12 mouse cellular contexts compared by ENCODE assay signal in genomic region chr13:110560566-110560965, GRCm38 (mm10).
DNase-seq lines count a peak whose midpoint lies in the region; ATAC-seq and TF ChIP-seq lines count a peak whose summit lies in the region.
"Had no signal": no experiment of that assay in that cellular context is flagged by ENCODE, and none has a peak within 500 bp of the region (broad histone marks: within the 10 kb centered on the region; RNA-seq: fewer than 3 reads in every experiment).

No protein-coding gene starts in this region.

- H3K4me3 ChIP-seq in CH12.LX (replicated peaks in 1 of 3; ENCODE audit: low read depth in 2 of 3, low read length in 2 of 3, poor library complexity in 1 of 3), result no peak overlapping the region
- H3K4me3 ChIP-seq in cerebellum, adult 2 months (replicated peaks; ENCODE audit: insufficient read depth, low read depth, low read length), result no peak overlapping the region
- H3K4me3 ChIP-seq: heart, embryonic 10.5 days had no signal

- no peaks in the 10 kb centered on the region for H3K9me3 ChIP-seq in CH12.LX (replicated peaks; ENCODE audit: low read length)
- H3K9me3 ChIP-seq: heart, embryonic 10.5 days had no signal

- WGBS in cerebellum, adult 2 months, result 88% methylated on average over 13 of the region's 13 CpGs

- TF ChIP-seq CTCF in CH12.LX (conservative IDR thresholded peaks at IDR 0.05 in 1 of 2, IDR thresholded peaks at IDR 0.05 in 1 of 2; ENCODE audit: low read depth in 2 of 2, low read length in 2 of 2), result no peak
- TF ChIP-seq CTCF in cerebellum, adult 2 months (IDR thresholded peaks at IDR 0.05; ENCODE audit: borderline replicate concordance, insufficient read depth, low read depth, low read length), result no peak

- H3K27me3 ChIP-seq in CH12.LX (replicated peaks), result no peaks in the 10 kb centered on the region
- H3K27me3 ChIP-seq in cerebellum, adult 2 months (ENCODE audit: control insufficient read depth, insufficient read depth, low read length), result no peaks in the 10 kb centered on the region

- no peak for TF ChIP-seq POLR2A in CH12.LX (IDR thresholded peaks at IDR 0.05; ENCODE audit: low read depth, low read length)
- TF ChIP-seq POLR2A in cerebellum, adult 2 months (IDR thresholded peaks at IDR 0.05; ENCODE audit: borderline replicate concordance, insufficient read depth, low read length), result no peak

- dilution Hi-C loops in CH12.LX (cut with MboI; ENCODE audit: extremely low pct_ligation_motif_present, extremely low pct_unique_long_range_greater_than_20kb, low sequenced_read_pairs), result no loop called here

- peak overlapping the region; percentile 3; the same call in 1 of the 2 replicates for H3K27ac ChIP-seq in CH12.LX (ENCODE audit: insufficient read depth, low read depth)
- H3K27ac ChIP-seq in cerebellum, adult 2 months (ENCODE audit: insufficient read depth, low read length), result no peak overlapping the region
- H3K27ac ChIP-seq: heart, embryonic 10.5 days had no signal

- peaks cover 12 to 48% of the 10 kb centered on the region in 2 experiments for H3K4me1 ChIP-seq in CH12.LX (ENCODE audit: control insufficient read depth in 1 of 2, insufficient read depth in 2 of 2)
- H3K4me1 ChIP-seq in cerebellum, adult 2 months (ENCODE audit: control insufficient read depth, insufficient read depth, low read length), result no peaks in the 10 kb centered on the region

- TF ChIP-seq RAD21 in CH12.LX (IDR thresholded peaks at IDR 0.05; ENCODE audit: low read depth, low read length), result no peak

- TF ChIP-seq EP300 in CH12.LX (IDR thresholded peaks at IDR 0.05; ENCODE audit: low read length), result no peak

- peaks cover 0 to 3% of the 10 kb centered on the region in 2 experiments for H3K36me3 ChIP-seq in CH12.LX (replicated peaks in 1 of 2; ENCODE audit: control insufficient read depth in 1 of 2, insufficient read depth in 1 of 2, low read length in 1 of 2)
- H3K36me3 ChIP-seq: heart, embryonic 10.5 days had no signal

- ATAC-seq in megakaryocyte, adult 5-6 weeks (ENCODE audit: poor library complexity, severe bottlenecking), result peak; percentile 60

- 0 out of 2 replicates have a peak overlapping the region, but pooled peaks have one; percentile 57 for H3K4me2 ChIP-seq in CH12.LX (ENCODE audit: insufficient read depth, low read depth, poor library complexity, severe bottlenecking)
- H3K4me2 ChIP-seq: lung, embryonic 14.5 days had no signal

- intact Hi-C loops in heart, postnatal 14 days (cut with DNase I), result no loop called here

- DNase-seq in heart, adult 11 months, result peak; percentile 97
- DNase-seq in heart, postnatal 14 days, result no peak
- DNase-seq in CH12.LX (ENCODE audit: extremely low read depth), result no peak
- peak; percentile 57 to 72 for DNase-seq in left cerebral cortex, adult 18-20 months (ENCODE audit: low spot score in 2 of 2)
- DNase-seq in thymus, postnatal 14 days, result no peak
- no peak for DNase-seq in adrenal gland, postnatal 36 days
- DNase-seq in cerebellum, adult 2 months, result no peak
- DNase-seq: adrenal gland, postnatal 10 days; lung, embryonic 14.5 days; thymus, postnatal 4 days had no signal

- no peaks in the 10 kb centered on the region for H3K79me2 ChIP-seq in CH12.LX (replicated peaks; ENCODE audit: control insufficient read depth, extremely low read depth, insufficient read depth, poor library complexity, severe bottlenecking)

- in situ Hi-C loops in CH12.LX (cut with MboI; ENCODE audit: low pct_ligation_motif_present, low pct_unique_long_range_greater_than_20kb, low sequenced_read_pairs), result loop anchor here (25.0 kb wide), 1 partner anchor 402 kb away; no protein-coding TSS in a partner anchor

- 0 out of 2 replicates have a peak overlapping the region, but pooled peaks have one; percentile 25 for H3K9ac ChIP-seq in CH12.LX (ENCODE audit: insufficient read depth, low read depth)
- H3K9ac ChIP-seq: lung, embryonic 14.5 days had no signal

TF ChIP-seq in CH12.LX, 34 proteins besides CTCF, POLR2A, EP300 and RAD21:
- no peak for TF ChIP-seq MEF2A (IDR thresholded peaks at IDR 0.05; ENCODE audit: borderline replicate concordance, low read depth, low read length)
- no peak for TF ChIP-seq SIN3A (IDR thresholded peaks at IDR 0.05; ENCODE audit: low read length)
- no peak for TF ChIP-seq IRF4 (IDR thresholded peaks at IDR 0.05; ENCODE audit: low read depth, low read length)
- no peak for TF ChIP-seq MYC (IDR thresholded peaks at IDR 0.05; ENCODE audit: low read depth, low read length)
- no peak for TF ChIP-seq JUN (IDR thresholded peaks at IDR 0.05; ENCODE audit: insufficient read depth, low read depth, low read length)
- TF ChIP-seq E2F4 (IDR thresholded peaks at IDR 0.05; ENCODE audit: insufficient replicate concordance, low read depth, low read length), result no peak
- no peak for TF ChIP-seq SMC3 (IDR thresholded peaks at IDR 0.05; ENCODE audit: low read depth, low read length)
- no peak for TF ChIP-seq HCFC1 (IDR thresholded peaks at IDR 0.05; ENCODE audit: low read depth, low read length)
- TF ChIP-seq TBP (conservative IDR thresholded peaks at IDR 0.05; ENCODE audit: low read depth, low read length), result no peak
- TF ChIP-seq MXI1 (IDR thresholded peaks at IDR 0.05; ENCODE audit: low read depth, low read length), result no peak
- no peak for TF ChIP-seq MAFK (IDR thresholded peaks at IDR 0.05; ENCODE audit: insufficient replicate concordance, low read length)
- no peak for TF ChIP-seq ETS1 (conservative IDR thresholded peaks at IDR 0.05; ENCODE audit: low read depth, low read length)
- no peak for TF ChIP-seq TCF12 (IDR thresholded peaks at IDR 0.05; ENCODE audit: low read depth, low read length)
- TF ChIP-seq RCOR1 (conservative IDR thresholded peaks at IDR 0.05; ENCODE audit: low read depth, low read length), result no peak
- TF ChIP-seq POLR2AphosphoS2 (IDR thresholded peaks at IDR 0.05; ENCODE audit: low read depth, low read length), result no peak
- TF ChIP-seq ZNF384 (IDR thresholded peaks at IDR 0.05; ENCODE audit: low read depth, low read length), result no peak
- no peak for TF ChIP-seq JUND (conservative IDR thresholded peaks at IDR 0.05; ENCODE audit: low read depth, low read length)
- no peak for TF ChIP-seq ELF1 (IDR thresholded peaks at IDR 0.05; ENCODE audit: low read depth, low read length)

Comparison
In these comparisons a context has a peak if more than half of its experiments do, and no peak if none do; other contexts are left out.
1. DNase-seq: peak in heart, adult 11 months (single experiment) and left cerebral cortex, adult 18-20 months (2 of 2); none in heart, postnatal 14 days (0 of 2), CH12.LX (single experiment), thymus, postnatal 14 days (single experiment), adrenal gland, postnatal 36 days (0 of 2) and cerebellum, adult 2 months (0 of 2).